Mouse (Mus musculus) cortical plate, adult 2 months (tissue): ENCODE measurements around the gene Tmem82. TPM values are rescaled to one million over a fixed set of nuclear protein-coding genes. Genes with fewer than 3 reads are reported as not detected.

Source experiments
- H3K27ac ChIP-seq: fragments of 200-500 bp; 2 replicates; pipeline ENCODE4 v1.5.1; 2012; ENCODE audit warnings: low read length, control low read depth, inconsistent platforms; ENCODE audit not compliant: insufficient read depth
- H3K4me1 ChIP-seq: fragments of 200-500 bp; 2 replicates; pipeline ENCODE4 v1.6.1; 2011; ENCODE audit warnings: low read length; ENCODE audit not compliant: control insufficient read depth, insufficient read depth
- H3K4me3 ChIP-seq: fragments of 200-500 bp; 2 replicates; pipeline ENCODE4 v1.5.1; 2011; ENCODE audit warnings: mild to moderate bottlenecking, low read length, control low read depth; ENCODE audit not compliant: insufficient read depth
- CTCF ChIP-seq: fragments of 200-500 bp; IDR thresholded peaks from 2 replicates; pipeline ENCODE4 v1.5.1; 2011; ENCODE audit warnings: mild to moderate bottlenecking, control low read depth, low read length; ENCODE audit not compliant: insufficient read depth; ENCODE audit errors: extremely low read depth
- POLR2A ChIP-seq: fragments of 200-500 bp; IDR thresholded peaks from 2 replicates; pipeline ENCODE4 v1.6.1; 2011; ENCODE audit warnings: mild to moderate bottlenecking, low read length, control low read depth; ENCODE audit not compliant: insufficient read depth; ENCODE audit errors: extremely low read depth
- polyA plus RNA-seq: library from polyadenylated mRNA; depleted of rRNA; stranded (reverse); fragments of >200 nt; gene quantifications from 2 replicates; pipeline ENCODE4 v1.2.3, GENCODE M21; 2012

The Tmem82 gene
- polyA plus RNA-seq, 1 experiment = 0.40 TPM

GRCm38 (mm10) chr4:141641961-141642811 is 23.8 kb upstream of the Tmem82 start:
- Histone ChIP-seq H3K4me1 (no peaks in the 10 kb centered on the region), H3K27ac (0 out of 2 replicates have a peak overlapping the region, but pooled peaks have one; percentile 61), H3K4me3 (no peak overlapping the region)
- TF ChIP-seq POLR2A = no peak
- TF ChIP-seq CTCF = no peak

DNA sequence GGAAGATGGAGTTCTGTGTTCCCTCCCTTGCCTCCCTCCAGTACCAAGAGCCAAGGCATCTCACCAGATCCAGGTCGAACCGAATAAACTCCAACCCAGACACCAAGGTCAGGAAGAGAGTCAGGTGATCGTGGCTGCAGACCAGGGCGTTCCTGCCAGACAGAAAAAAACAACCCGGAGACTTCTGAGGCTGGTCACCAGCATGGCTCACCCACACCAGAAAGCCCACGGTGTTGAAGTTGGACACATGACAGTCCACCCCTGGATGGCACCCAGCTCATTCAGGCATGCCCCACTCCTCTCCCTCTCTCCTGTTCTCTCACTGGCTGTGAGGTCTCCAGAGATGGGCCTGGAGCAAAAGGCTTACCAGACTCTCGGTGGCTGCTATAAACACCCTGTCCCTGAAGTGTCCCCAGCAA is 22.9 kb upstream of the Tmem82 start:
- no peak for TF ChIP-seq POLR2A
- TF ChIP-seq CTCF = no peak
- H3K4me1 ChIP-seq = no peaks in the 10 kb centered on the region
- no peak overlapping the region for H3K4me3 ChIP-seq
- H3K27ac ChIP-seq = no peak overlapping the region

DNA sequence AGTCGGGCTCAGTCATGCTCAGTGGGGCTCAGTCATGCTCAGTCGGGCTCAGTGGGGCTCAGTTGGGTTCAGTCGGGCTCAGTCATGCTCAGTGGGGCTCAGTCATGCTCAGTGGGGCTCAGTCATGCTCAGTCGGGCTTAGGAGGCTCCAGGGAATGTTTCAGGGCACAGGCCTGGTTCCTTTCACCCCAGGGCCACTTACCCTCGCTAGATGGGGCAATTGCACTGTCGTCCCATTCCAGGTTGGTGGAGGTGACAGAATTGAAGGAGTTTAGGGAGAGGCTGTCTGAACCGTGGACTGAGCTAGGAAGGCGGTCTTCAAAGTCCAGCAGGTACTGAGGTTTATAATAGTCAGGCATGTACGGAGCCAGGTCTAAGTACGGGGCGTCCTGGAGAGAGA is 21.0 kb upstream of the Tmem82 start:
- Histone ChIP-seq H3K4me1 (no peaks in the 10 kb centered on the region), H3K4me3 (no peak overlapping the region), H3K27ac (no peak overlapping the region)
- TF ChIP-seq CTCF = no peak
- no peak for TF ChIP-seq POLR2A

DNA sequence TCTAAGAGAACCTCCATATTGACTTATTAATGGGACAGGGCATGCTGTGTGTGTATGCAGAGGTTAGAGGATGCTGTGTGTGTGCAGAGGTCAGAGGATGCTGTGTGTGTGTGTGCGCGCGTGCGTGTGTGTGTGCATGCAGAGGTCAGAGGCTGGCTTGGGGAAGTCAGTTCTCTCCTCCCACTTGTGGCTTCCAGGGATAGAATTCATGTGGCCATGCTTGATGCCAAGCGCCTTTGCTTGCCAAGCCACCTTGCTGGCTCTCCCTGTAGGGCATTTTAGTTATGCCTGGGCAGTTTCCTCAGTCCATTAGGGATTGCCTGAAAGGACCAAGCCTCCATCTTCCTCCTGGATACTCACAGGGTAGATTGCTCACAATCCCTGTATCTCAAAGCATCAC is 18.3 kb upstream of the Tmem82 start:
- no peak overlapping the region for H3K27ac ChIP-seq
- no peaks in the 10 kb centered on the region for H3K4me1 ChIP-seq
- TF ChIP-seq POLR2A (no peak), CTCF (no peak)
- H3K4me3 ChIP-seq = no peak overlapping the region

- no peak for TF ChIP-seq POLR2A
- TF ChIP-seq CTCF = no peak
Measured at GRCm38 (mm10) chr4:141635991-141636390, 17.6 kb upstream of the Tmem82 start.

GRCm38 (mm10) chr4:141632111-141632873 is 13.9 kb upstream of the Tmem82 start:
- no peak overlapping the region for H3K27ac ChIP-seq
- no peaks in the 10 kb centered on the region for H3K4me1 ChIP-seq
- H3K4me3 ChIP-seq = no peak overlapping the region
- no peak for TF ChIP-seq CTCF

More at GRCm38 (mm10) chr4:141635991-141636390, 17.6 kb upstream of the Tmem82 start:
- no peak overlapping the region for H3K27ac ChIP-seq
- no peaks in the 10 kb centered on the region for H3K4me1 ChIP-seq
- no peak overlapping the region for H3K4me3 ChIP-seq

- Histone ChIP-seq H3K4me3 (no peak overlapping the region), H3K4me1 (no peaks in the 10 kb centered on the region), H3K27ac (no peak overlapping the region)
- TF ChIP-seq POLR2A (no peak), CTCF (no peak)
Measured at GRCm38 (mm10) chr4:141631250-141631649, 12.8 kb upstream of the Tmem82 start.

DNA sequence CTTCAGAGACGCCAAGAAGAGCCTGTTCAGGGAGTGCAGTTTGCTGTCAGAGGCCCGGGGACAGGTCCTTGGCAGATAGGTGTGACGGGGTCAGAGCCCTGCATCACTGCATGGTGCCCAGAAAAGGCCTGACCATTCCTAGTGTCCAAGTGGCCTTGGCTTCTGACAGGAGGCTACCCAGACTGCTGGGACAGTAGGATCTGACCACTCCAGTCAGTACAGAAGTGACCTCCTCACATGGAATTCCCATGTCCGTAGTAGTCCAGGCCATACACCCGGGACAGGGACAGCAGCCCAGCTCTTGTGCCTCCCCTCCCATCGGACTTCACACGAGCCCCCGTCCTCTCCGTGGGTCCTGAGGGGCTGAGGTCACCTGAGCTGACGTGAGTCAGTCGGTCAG is 11.6 kb upstream of the Tmem82 start:
- no peak overlapping the region for H3K27ac ChIP-seq
- H3K4me3 ChIP-seq = no peak overlapping the region
- TF ChIP-seq CTCF = no peak
- no peak for TF ChIP-seq POLR2A
- no peaks in the 10 kb centered on the region for H3K4me1 ChIP-seq

GRCm38 (mm10) chr4:141628661-141629060 is 10.2 kb upstream of the Tmem82 start:
- TF ChIP-seq POLR2A = no peak
- TF ChIP-seq CTCF = no peak
- no peak overlapping the region for H3K4me3 ChIP-seq
- H3K27ac ChIP-seq = no peak overlapping the region
- no peaks in the 10 kb centered on the region for H3K4me1 ChIP-seq

DNA sequence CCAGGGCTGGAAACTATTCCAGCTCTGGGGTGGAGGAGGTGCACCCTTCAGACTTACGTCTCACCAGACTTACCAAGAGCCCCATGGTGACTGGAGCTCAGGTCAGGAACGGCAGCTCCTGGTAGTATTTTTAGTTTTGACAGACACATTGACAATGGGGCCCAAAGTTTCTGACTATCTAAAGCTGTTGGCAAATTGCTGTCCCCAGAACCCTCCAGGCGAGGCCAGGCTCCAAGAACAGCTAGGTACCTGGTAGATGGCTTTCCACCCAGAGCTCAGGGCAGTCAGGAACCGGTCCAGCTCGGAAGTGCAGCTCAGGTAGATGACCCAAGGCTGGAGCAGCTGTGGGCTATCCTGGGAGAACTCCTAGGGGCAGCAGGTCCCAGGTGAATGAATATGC is 9.1 kb upstream of the Tmem82 start:
- TF ChIP-seq POLR2A = no peak
- no peak for TF ChIP-seq CTCF
- Histone ChIP-seq H3K4me3 (no peak overlapping the region), H3K4me1 (no peaks in the 10 kb centered on the region), H3K27ac (no peak overlapping the region)
